Mouse (Mus musculus) hindbrain, embryonic 11.5 days (tissue): Measurements from ENCODE around the gene 1500009C09Rik. TPM values are rescaled to one million over a fixed set of nuclear protein-coding genes. Genes with fewer than 3 reads are reported as not detected.
A peak's percentile ranks its signal among the peaks of the same experiment; 100 is the strongest.

Experiments used
- ATAC-seq: fragments of 200-750 bp; cut with Nextera tagmentation; 2 replicates; pipeline ENCODE4 v1.8.0; 2017; ENCODE audit warnings: mild to moderate bottlenecking, moderate TSS enrichment, moderate library complexity; ENCODE audit not compliant: low FRiP score
- DNase-seq: peaks from one replicate; pipeline ENCODE4 v3.0.0-alpha.2; 2015; ENCODE audit warnings: low spot score
- H3K27ac ChIP-seq: fragments of 300-500 bp; sonication (generic); 2 replicates; pipeline ENCODE4 v1.5.1; 2014; ENCODE audit warnings: mild to moderate bottlenecking, low read depth, low read length
- H3K27me3 ChIP-seq: fragments of 300-500 bp; sonication (generic); 2 replicates; pipeline ENCODE4 v1.6.1; 2014; ENCODE audit warnings: mild to moderate bottlenecking, low read length, moderate library complexity, mixed read lengths; ENCODE audit not compliant: control insufficient read depth, insufficient read depth
- H3K36me3 ChIP-seq: fragments of 300-500 bp; sonication (generic); 2 replicates; pipeline ENCODE4 v1.6.1; 2014; ENCODE audit warnings: mild to moderate bottlenecking, low read length, moderate library complexity, mixed read lengths; ENCODE audit not compliant: control insufficient read depth, insufficient read depth
- H3K4me1 ChIP-seq: fragments of 300-500 bp; sonication (generic); replicated peaks from 2 replicates; pipeline ENCODE4 v1.6.1; 2014; ENCODE audit warnings: low read length, mixed read lengths; ENCODE audit not compliant: control insufficient read depth, insufficient read depth
- H3K4me2 ChIP-seq: fragments of 300-500 bp; sonication (generic); replicated peaks from 2 replicates; pipeline ENCODE4 v1.6.1; 2014; ENCODE audit warnings: mild to moderate bottlenecking, low read depth, low read length
- H3K4me3 ChIP-seq: fragments of 300-500 bp; sonication (generic); 2 replicates; pipeline ENCODE4 v1.5.1; 2014; ENCODE audit warnings: low read depth, low read length
- H3K9ac ChIP-seq: fragments of 300-500 bp; sonication (generic); 2 replicates; pipeline ENCODE4 v1.6.1; 2014; ENCODE audit warnings: low read depth, low read length
- H3K9me3 ChIP-seq: fragments of 300-500 bp; sonication (generic); 2 replicates; pipeline ENCODE4 v1.6.1; 2016; ENCODE audit warnings: low read length; ENCODE audit not compliant: control insufficient read depth
- WGBS: fragments of 180-500 bp; shearing (Covaris S2); extraction: QIAGEN DNeasy Blood & Tissue Kit; methylation state at CpG from one replicate; pipeline ENCODE4 v1.1.7; 2014; 5-methylcytosine and 5-hydroxymethylcytosine counted together
- polyA plus RNA-seq: library from polyadenylated mRNA; unstranded; fragments of >200 nt; fragmentation: Nextera tagmentation; extraction: Ambion mirVana; gene quantifications from 2 replicates; pipeline ENCODE4 v1.2.1, GENCODE M21; 2014

The 1500009C09Rik gene
- 0.86 and 1.6 TPM in 2 replicates for polyA plus RNA-seq

DNA sequence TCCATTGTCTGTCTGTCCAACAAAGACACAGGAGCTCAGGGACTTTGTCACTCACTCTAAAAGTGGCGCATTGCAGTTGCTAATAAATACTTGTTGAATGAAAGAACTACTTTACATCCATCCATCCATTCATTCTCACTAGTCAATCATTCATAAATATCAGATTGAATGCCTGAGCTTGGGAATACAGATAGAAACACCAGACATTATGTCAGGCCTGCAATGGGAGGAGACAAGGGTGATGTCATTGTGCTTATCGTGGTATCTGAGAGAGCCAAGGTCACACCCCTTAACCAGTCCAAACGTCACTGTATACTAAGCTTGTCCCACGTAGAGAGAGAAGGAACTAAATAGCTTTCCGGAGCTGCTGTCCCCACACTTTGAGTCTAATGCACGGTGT, at the start of gene 1500009C09Rik:
1500009C09Rik (plus strand) TSS at position 301 of the 400 bp plus-strand sequence.
- H3K9me3 ChIP-seq: no peaks in the 10 kb centered on the region
- H3K4me1 ChIP-seq: no peaks in the 10 kb centered on the region; the same call in none of the 2 replicates
- no peaks in the 10 kb centered on the region for H3K27me3 ChIP-seq
- no peaks in the 10 kb centered on the region for H3K36me3 ChIP-seq
- no peak within 1 kb of the TSS for H3K4me2 ChIP-seq
- no peak within 1 kb of the TSS for H3K4me3 ChIP-seq
- no peak within 1 kb of the TSS for H3K27ac ChIP-seq
- DNase-seq (no peak), ATAC-seq (no peak)
- WGBS: 93% methylated on average over 6 of the region's 6 CpGs
- H3K9ac ChIP-seq: no peak within 1 kb of the TSS

DNA sequence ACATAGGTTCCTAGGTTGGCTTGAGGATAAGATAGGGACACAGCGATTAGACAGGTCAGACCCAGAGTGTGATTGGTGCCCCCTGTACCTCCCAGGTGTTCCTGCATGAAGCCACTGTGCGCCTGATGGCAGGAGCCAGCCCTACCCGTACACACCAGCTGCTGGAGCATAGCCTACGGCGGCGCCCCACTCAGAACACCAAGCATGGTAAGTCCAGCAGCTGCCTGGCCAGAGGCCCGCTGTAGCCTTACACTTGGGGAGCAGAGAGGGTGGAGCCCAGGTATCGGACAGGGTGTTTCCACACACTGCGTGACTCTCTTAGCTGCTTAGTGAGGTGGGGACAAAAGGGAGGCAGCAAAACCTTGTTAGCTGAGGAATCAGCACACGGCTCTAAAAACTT, 49.1 kb upstream of the 1500009C09Rik start:
- H3K27me3 ChIP-seq: peaks cover 21% of the 10 kb centered on the region
- no peak overlapping the region for H3K9ac ChIP-seq
- H3K4me3 ChIP-seq: no peak overlapping the region
- no peaks in the 10 kb centered on the region for H3K9me3 ChIP-seq
- peaks cover 16% of the 10 kb centered on the region; the same call in 1 of the 2 replicates for H3K36me3 ChIP-seq
- 97% methylated on average over 10 of the region's 10 CpGs for WGBS
- DNase-seq: no peak
- H3K4me1 ChIP-seq: peaks cover 12% of the 10 kb centered on the region
- H3K27ac ChIP-seq: no peak overlapping the region
- no peak overlapping the region for H3K4me2 ChIP-seq
- no peak for ATAC-seq

DNA sequence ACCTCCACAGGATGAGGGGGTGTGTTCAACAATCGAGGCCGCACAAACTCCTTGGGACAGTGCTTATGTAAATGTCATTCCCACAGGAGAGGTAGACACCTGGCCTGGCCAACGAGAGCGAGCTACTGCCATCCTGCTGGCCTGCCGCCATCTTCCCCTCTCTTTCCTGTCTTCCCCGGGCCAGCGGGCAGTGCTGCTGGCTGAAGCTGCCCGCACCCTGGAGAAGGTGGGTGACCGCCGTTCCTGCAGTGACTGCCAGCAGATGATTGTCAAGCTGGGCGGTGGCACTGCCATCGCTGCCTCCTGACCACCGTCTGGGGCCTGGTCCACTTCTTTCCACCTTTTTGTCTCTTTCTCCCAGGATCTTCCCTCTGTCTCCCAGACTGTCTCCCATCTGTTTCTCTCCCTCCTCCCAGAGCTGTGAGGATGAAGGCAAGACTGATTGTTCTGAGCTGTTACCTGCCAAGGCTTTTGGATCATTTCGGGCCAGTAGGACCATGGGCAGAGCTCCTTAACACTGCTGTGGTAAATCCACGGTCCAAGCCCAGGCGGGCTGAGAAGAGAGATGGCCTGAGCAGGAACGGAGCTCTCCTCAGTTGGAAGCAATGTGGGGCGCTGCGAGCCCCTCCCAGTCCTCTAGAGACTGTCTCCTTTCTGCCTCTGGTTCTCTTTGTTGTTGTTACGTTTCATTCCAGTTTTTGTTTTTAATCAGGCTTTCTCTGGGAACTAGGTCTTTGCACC, 48.4 kb upstream of the 1500009C09Rik start:
- Histone ChIP-seq H3K4me3 (no peak overlapping the region), H3K27ac (peak overlapping the region; percentile 47; the same call in 1 of the 2 replicates), H3K36me3 (peaks cover 11% of the 10 kb centered on the region; the same call in 1 of the 2 replicates), H3K4me2 (no peak overlapping the region), H3K9me3 (no peaks in the 10 kb centered on the region), H3K27me3 (peaks cover 21% of the 10 kb centered on the region), H3K9ac (no peak overlapping the region), H3K4me1 (peaks cover 12% of the 10 kb centered on the region)
- DNase-seq (no peak), ATAC-seq (no peak)
- WGBS: 82% methylated on average over 20 of the region's 20 CpGs

DNA sequence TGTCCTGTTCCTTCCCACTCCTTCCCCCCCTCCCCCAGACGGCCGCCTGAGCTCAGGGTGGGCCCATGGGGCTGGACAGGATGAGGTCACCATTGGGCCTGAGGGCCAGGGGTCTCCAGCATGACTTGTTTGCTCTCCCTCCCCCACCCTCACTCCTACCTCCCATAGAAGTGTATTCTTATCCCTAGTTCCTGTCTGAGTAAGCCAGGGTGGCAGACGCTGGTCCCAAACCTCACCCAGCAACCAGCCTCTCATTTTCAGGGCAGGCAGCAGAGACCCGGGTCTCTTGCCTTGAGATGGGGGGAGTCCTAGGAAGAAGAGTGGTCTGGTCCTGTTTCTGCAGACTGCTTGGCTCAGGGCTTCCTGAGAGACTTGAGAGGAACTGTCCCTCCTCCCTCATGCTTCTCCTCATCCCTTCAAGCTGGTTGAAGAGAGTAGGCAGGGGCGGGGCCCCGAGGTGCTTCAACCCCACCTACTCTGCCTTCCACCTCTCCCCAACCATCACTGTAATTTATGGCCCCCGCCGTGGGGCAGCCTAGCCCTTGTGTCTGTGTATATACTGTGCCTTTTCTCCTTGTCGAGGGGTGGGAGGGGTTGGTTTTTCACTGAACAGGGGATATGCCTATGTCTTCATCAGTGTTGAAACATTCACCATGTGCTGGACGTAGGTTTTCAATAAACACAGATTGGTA, 47.4 kb upstream of the 1500009C09Rik start:
- 75% methylated on average over 10 of the region's 10 CpGs for WGBS
- Histone ChIP-seq H3K27me3 (peaks cover 28% of the 10 kb centered on the region), H3K9me3 (no peaks in the 10 kb centered on the region), H3K4me3 (no peak overlapping the region), H3K9ac (no peak overlapping the region), H3K27ac (0 out of 2 replicates have a peak overlapping the region, but pooled peaks have one; percentile 47), H3K4me1 (peaks cover 12% of the 10 kb centered on the region), H3K4me2 (no peak overlapping the region), H3K36me3 (peaks cover 9% of the 10 kb centered on the region; the same call in 1 of the 2 replicates)
- DNase-seq: no peak
- ATAC-seq: 0 out of 2 replicates have a peak, but pooled peaks have one; percentile 12

DNA sequence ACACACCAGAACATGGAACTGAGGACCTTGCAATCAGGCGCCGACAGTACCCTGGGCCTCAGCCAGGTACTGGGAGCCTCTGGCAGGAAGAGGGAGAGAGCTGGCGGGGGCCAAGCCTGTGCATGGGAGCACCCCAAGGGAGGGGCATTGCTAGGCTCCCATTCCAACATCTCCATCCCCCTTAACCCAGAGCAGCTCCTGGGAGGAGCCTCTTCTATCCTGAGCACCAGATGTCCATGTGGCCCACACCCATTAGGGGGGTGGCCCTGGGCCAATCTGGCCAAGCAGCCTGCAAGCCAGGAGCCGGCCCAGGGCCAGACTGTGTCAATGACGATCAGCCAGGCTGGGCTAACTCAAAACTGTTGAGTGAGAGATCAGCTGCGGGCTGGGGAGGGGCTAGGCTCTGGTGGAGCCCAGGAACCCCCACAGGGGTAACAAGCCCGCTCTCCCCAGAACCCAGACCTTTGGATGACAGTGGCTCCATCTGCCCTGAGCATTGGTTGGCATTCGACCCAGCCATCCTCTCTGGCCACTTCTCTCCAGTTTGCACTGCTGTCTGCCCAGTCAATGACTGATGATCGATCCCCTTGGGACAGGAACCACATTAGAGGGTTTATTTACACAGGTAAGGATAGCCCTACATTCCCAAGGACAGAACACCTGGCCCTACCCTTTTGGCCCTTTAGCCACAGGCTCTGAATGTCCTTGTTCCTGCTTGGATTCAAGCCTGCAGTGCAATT, 45.7 kb upstream of the 1500009C09Rik start:
- peak; percentile 47 for DNase-seq
- Histone ChIP-seq H3K27ac (no peak overlapping the region), H3K4me3 (no peak overlapping the region), H3K4me1 (peaks cover 12% of the 10 kb centered on the region), H3K9me3 (no peaks in the 10 kb centered on the region), H3K4me2 (no peak overlapping the region), H3K9ac (no peak overlapping the region), H3K36me3 (peaks cover 6% of the 10 kb centered on the region; the same call in 1 of the 2 replicates), H3K27me3 (peaks cover 46% of the 10 kb centered on the region)
- 61% methylated on average over 9 of the region's 9 CpGs for WGBS
- ATAC-seq: peak; percentile 71; the same call in 1 of the 2 replicates

DNA sequence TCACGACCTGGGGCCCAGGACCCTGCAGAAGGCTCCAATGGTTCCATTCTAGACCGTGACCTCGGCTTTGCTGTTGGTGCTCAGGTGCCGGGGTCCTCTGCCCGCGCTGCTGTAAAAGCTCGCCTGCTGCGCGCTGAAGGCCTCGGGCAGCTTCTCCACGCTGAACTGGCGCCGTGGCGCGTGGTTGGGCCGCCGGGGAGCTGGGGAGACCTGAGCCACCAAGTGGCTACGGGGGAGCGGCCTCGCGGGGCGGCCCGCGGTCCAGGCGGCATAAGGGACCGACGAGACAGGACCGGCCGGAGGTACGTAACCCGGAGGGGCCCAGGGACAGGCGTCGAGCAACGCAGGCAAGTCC, 45.1 kb upstream of the 1500009C09Rik start:
- H3K36me3 ChIP-seq: peaks cover 6% of the 10 kb centered on the region; the same call in 1 of the 2 replicates
- H3K27me3 ChIP-seq: peaks cover 51% of the 10 kb centered on the region
- no peak overlapping the region for H3K27ac ChIP-seq
- 9% methylated on average over 34 of the region's 34 CpGs for WGBS
- H3K4me1 ChIP-seq: peaks cover 16% of the 10 kb centered on the region
- H3K4me3 ChIP-seq: no peak overlapping the region
- H3K9ac ChIP-seq: no peak overlapping the region
- peak; percentile 34 for DNase-seq
- ATAC-seq: no peak
- no peaks in the 10 kb centered on the region for H3K9me3 ChIP-seq
- no peak overlapping the region for H3K4me2 ChIP-seq

DNA sequence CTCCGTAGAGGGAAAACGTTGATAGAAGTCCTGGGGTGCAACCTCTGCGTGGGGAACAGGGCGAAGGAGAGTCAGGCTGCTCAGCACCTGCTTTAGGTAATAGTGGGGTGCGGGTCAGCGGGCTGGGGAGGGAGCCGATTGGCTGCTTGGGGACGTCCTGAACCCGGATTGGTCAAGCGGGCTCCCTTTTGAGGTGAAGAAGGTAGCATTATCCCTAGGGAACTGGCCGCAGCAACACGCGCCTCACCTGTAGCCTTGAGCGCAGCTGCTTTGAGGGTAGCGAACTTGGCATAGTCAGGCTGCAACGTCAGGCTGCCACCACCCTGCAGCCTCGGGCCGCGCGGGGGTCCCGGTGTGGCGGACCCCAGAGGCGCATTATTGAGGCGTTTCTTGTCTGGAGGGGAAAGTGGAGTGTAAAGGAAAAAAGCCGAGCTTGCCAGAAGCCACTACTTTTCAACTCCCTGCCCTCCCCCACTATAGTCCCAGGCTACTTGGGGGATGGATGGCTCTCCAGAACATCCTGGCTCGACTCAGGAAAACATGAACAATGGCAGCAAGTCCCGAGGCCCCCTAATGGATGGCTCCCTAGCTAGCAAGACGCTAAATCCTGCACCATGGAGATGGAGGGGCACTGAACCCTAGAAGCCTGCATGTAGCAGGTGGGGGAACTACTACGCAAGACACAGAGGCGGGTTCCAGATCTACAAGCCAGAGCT, 44.5 kb upstream of the 1500009C09Rik start:
- Histone ChIP-seq H3K4me2 (no peak overlapping the region), H3K9ac (no peak overlapping the region), H3K27me3 (peaks cover 57% of the 10 kb centered on the region), H3K4me1 (peaks cover 19% of the 10 kb centered on the region), H3K4me3 (no peak overlapping the region), H3K36me3 (peaks cover 6% of the 10 kb centered on the region; the same call in 1 of the 2 replicates), H3K9me3 (no peaks in the 10 kb centered on the region), H3K27ac (no peak overlapping the region)
- 16% methylated on average over 30 of the region's 30 CpGs for WGBS
- DNase-seq (no peak), ATAC-seq (no peak)

DNA sequence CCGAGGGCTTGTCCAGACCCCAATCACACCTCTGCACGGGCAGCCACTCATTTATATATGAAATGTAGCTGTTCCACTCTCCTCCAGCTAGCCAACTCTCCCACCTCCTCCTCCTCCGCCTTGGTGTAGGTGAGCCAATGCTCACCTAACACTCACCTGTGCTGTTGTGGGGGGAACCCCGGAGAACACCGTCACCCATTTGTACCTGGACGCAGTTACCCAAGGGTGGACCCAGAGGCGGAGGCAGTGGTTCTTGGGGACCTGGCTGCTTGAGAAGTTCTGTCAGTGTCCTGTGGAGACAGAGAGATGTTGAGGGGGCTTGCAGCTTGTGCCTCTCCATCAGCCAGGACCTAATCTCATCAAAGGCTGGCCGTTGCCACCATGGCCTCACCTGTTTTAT, 43.9 kb upstream of the 1500009C09Rik start:
- H3K4me1 ChIP-seq: peaks cover 19% of the 10 kb centered on the region
- no peak for DNase-seq
- 85% methylated on average over 8 of the region's 8 CpGs for WGBS

More for the DNA sequence above, 43.9 kb upstream of the 1500009C09Rik start:
- no peak overlapping the region for H3K4me3 ChIP-seq
- H3K4me2 ChIP-seq: no peak overlapping the region
- no peaks in the 10 kb centered on the region for H3K9me3 ChIP-seq
- H3K27me3 ChIP-seq: peaks cover 63% of the 10 kb centered on the region
- no peak for ATAC-seq
- H3K27ac ChIP-seq: no peak overlapping the region
- peaks cover 6% of the 10 kb centered on the region; the same call in 1 of the 2 replicates for H3K36me3 ChIP-seq
- H3K9ac ChIP-seq: no peak overlapping the region
